Mouse (Mus musculus): ENCODE measurements at regions not wholly inside any gene's neighbourhood (a gene's known extent, or its start where the extent isn't known, plus 50 kb on each side); places are given as distances from the start of the nearest gene placed in this dataset.
A peak's percentile ranks its signal among the peaks of the same experiment; 100 is the strongest.

GRCm38 (mm10) chr15:10864004-10864775 is 87.9 kb upstream of the C1qtnf3 start:
- H3K36me3 ChIP-seq (ENCODE audit: control insufficient read depth, insufficient read depth, low read length) = no peaks in the 10 kb centered on the region
- no peaks in the 10 kb centered on the region for H3K9me3 ChIP-seq (ENCODE audit: control insufficient read depth, low read length)
- no peaks in the 10 kb centered on the region; the same call in 1 of the 2 replicates for H3K4me1 ChIP-seq (replicated peaks; ENCODE audit: control insufficient read depth, insufficient read depth, low read length)
- no peak overlapping the region for H3K4me3 ChIP-seq (ENCODE audit: low read depth, low read length)
- ATAC-seq (replicated peaks; ENCODE audit: low FRiP score) (no peak), DNase-seq (ENCODE audit: low spot score) (no peak)
- no peak overlapping the region for H3K4me2 ChIP-seq
- no peak overlapping the region for H3K27ac ChIP-seq (ENCODE audit: low read depth, low read length)
- WGBS = 77% methylated on average over 7 of the region's 7 CpGs
- H3K27me3 ChIP-seq (replicated peaks; ENCODE audit: control insufficient read depth, insufficient read depth, low read length) = no peaks in the 10 kb centered on the region
- no peak overlapping the region for H3K9ac ChIP-seq (ENCODE audit: low read depth, low read length)

DNA sequence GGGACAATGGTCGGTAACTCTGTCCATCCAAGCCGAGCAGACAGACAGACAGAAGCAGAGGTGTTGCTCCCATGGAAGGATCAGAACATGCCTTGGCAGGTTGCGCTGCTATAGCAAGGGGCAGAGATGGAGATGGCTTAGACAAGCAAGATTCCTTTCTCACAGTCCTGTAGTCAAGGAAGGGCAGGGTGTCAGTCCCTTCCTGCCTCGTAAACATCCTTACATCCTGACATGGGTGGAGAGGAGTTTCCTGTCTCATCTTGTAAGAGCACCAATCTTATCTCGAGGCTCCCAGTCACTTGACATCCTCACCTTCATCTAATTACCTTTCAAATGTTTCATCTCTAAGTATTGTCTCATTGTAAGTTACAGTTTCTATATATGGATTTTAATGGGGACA is 87.0 kb upstream of the C1qtnf3 start:
- no peak overlapping the region for H3K27ac ChIP-seq (ENCODE audit: low read depth, low read length)
- no peaks in the 10 kb centered on the region for H3K9me3 ChIP-seq (ENCODE audit: control insufficient read depth, low read length)
- DNase-seq (ENCODE audit: low spot score) = no peak
- H3K36me3 ChIP-seq (ENCODE audit: control insufficient read depth, insufficient read depth, low read length) = no peaks in the 10 kb centered on the region
- no peaks in the 10 kb centered on the region; the same call in 1 of the 2 replicates for H3K4me1 ChIP-seq (replicated peaks; ENCODE audit: control insufficient read depth, insufficient read depth, low read length)
- H3K27me3 ChIP-seq (replicated peaks; ENCODE audit: control insufficient read depth, insufficient read depth, low read length) = no peaks in the 10 kb centered on the region
- no peak overlapping the region for H3K4me3 ChIP-seq (ENCODE audit: low read depth, low read length)
- H3K4me2 ChIP-seq = no peak overlapping the region
- ATAC-seq (replicated peaks; ENCODE audit: low FRiP score) = no peak
- no peak overlapping the region for H3K9ac ChIP-seq (ENCODE audit: low read depth, low read length)
- WGBS = 63% methylated on average over 5 of the region's 5 CpGs

- Histone ChIP-seq H3K36me3 (ENCODE audit: control insufficient read depth, insufficient read depth, low read length) (no peaks in the 10 kb centered on the region), H3K27ac (ENCODE audit: low read depth, low read length) (no peak overlapping the region), H3K4me2 (no peak overlapping the region), H3K9ac (ENCODE audit: low read depth, low read length) (no peak overlapping the region), H3K27me3 (replicated peaks; ENCODE audit: control insufficient read depth, insufficient read depth, low read length) (no peaks in the 10 kb centered on the region), H3K9me3 (ENCODE audit: control insufficient read depth, low read length) (no peaks in the 10 kb centered on the region), H3K4me1 (replicated peaks; ENCODE audit: control insufficient read depth, insufficient read depth, low read length) (no peaks in the 10 kb centered on the region; the same call in 1 of the 2 replicates), H3K4me3 (ENCODE audit: low read depth, low read length) (no peak overlapping the region)
- no peak for DNase-seq (ENCODE audit: low spot score)
- ATAC-seq (replicated peaks; ENCODE audit: low FRiP score) = no peak
- 81% methylated on average over 5 of the region's 5 CpGs for WGBS
Observed at GRCm38 (mm10) chr15:10866794-10867193, 85.3 kb upstream of the C1qtnf3 start.

- Histone ChIP-seq H3K9ac (ENCODE audit: low read depth, low read length) (no peak overlapping the region), H3K9me3 (ENCODE audit: control insufficient read depth, low read length) (no peaks in the 10 kb centered on the region), H3K27me3 (replicated peaks; ENCODE audit: control insufficient read depth, insufficient read depth, low read length) (no peaks in the 10 kb centered on the region), H3K27ac (ENCODE audit: low read depth, low read length) (no peak overlapping the region), H3K4me3 (ENCODE audit: low read depth, low read length) (no peak overlapping the region), H3K36me3 (ENCODE audit: control insufficient read depth, insufficient read depth, low read length) (no peaks in the 10 kb centered on the region), H3K4me2 (no peak overlapping the region), H3K4me1 (replicated peaks; ENCODE audit: control insufficient read depth, insufficient read depth, low read length) (no peaks in the 10 kb centered on the region; the same call in 1 of the 2 replicates)
- ATAC-seq (replicated peaks; ENCODE audit: low FRiP score) (no peak), DNase-seq (ENCODE audit: low spot score) (no peak)
- 84% methylated on average over 7 of the region's 7 CpGs for WGBS
Observed at GRCm38 (mm10) chr15:10868115-10868514, 84.0 kb upstream of the C1qtnf3 start.

DNA sequence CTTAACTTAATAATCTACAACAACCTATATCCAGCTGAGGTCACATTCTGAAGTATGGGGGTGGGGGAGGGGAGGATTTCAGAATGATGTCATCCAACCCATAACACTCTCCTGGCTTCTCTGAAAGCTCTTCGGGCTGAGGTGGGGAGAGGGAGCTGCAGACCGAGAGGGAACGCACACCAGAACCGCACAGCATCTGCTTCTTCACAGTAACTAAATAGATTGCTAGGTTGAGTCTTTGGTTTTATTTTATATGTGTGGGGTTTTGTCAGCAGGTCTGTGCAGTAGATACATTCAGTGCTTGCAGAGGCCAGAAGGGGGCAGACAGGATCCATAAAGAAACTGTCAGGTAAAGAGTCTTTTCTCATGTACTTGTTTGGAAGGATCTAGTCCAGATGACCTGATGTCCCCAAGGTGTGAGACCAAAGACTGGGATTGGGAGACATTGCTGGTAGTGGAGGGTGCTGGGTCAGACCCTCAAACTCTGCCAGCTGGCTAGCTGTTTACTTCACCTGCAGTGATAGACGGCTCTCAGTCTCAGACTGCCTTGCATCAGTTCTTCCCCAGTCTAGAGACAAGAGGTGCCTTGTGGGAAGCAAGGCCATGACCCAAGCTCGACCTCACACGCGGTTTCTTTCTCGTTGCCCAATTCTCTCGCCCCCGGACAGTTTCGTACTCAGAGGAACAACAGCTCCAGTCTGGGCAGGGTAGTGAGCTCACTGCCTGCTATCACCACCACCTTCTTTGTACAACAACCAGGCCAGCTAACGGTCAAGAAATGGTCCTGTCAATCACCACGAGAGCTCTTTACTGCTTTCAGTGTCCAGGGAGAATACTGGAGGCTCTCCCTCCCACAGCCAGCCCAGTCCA is 83.2 kb upstream of the C1qtnf3 start:
- no peak overlapping the region for H3K4me3 ChIP-seq (ENCODE audit: low read depth, low read length)
- H3K36me3 ChIP-seq (ENCODE audit: control insufficient read depth, insufficient read depth, low read length) = no peaks in the 10 kb centered on the region
- H3K27ac ChIP-seq (ENCODE audit: low read depth, low read length) = no peak overlapping the region
- DNase-seq (ENCODE audit: low spot score) (no peak), ATAC-seq (replicated peaks; ENCODE audit: low FRiP score) (no peak; the same call in 1 of the 2 replicates)
- no peaks in the 10 kb centered on the region for H3K27me3 ChIP-seq (replicated peaks; ENCODE audit: control insufficient read depth, insufficient read depth, low read length)
- H3K4me1 ChIP-seq (replicated peaks; ENCODE audit: control insufficient read depth, insufficient read depth, low read length) = no peaks in the 10 kb centered on the region; the same call in 1 of the 2 replicates
- WGBS = 61% methylated on average over 14 of the region's 14 CpGs
- no peaks in the 10 kb centered on the region for H3K9me3 ChIP-seq (ENCODE audit: control insufficient read depth, low read length)
- H3K4me2 ChIP-seq = no peak overlapping the region
- H3K9ac ChIP-seq (ENCODE audit: low read depth, low read length) = no peak overlapping the region

- no peak overlapping the region for H3K27ac ChIP-seq (ENCODE audit: low read depth, low read length)
- H3K9me3 ChIP-seq (ENCODE audit: control insufficient read depth, low read length) = no peaks in the 10 kb centered on the region
- H3K27me3 ChIP-seq (replicated peaks; ENCODE audit: control insufficient read depth, insufficient read depth, low read length) = no peaks in the 10 kb centered on the region
- no peak overlapping the region for H3K9ac ChIP-seq (ENCODE audit: low read depth, low read length)
- no peaks in the 10 kb centered on the region for H3K36me3 ChIP-seq (ENCODE audit: control insufficient read depth, insufficient read depth, low read length)
- ATAC-seq (replicated peaks; ENCODE audit: low FRiP score) = no peak
- H3K4me3 ChIP-seq (ENCODE audit: low read depth, low read length) = no peak overlapping the region
- WGBS = 46% methylated on average over 13 of the region's 13 CpGs
- H3K4me1 ChIP-seq (replicated peaks; ENCODE audit: control insufficient read depth, insufficient read depth, low read length) = no peaks in the 10 kb centered on the region; the same call in 1 of the 2 replicates
- DNase-seq (ENCODE audit: low spot score) = no peak
- no peak overlapping the region for H3K4me2 ChIP-seq
Observed at GRCm38 (mm10) chr15:10869879-10870278, 82.3 kb upstream of the C1qtnf3 start.

DNA sequence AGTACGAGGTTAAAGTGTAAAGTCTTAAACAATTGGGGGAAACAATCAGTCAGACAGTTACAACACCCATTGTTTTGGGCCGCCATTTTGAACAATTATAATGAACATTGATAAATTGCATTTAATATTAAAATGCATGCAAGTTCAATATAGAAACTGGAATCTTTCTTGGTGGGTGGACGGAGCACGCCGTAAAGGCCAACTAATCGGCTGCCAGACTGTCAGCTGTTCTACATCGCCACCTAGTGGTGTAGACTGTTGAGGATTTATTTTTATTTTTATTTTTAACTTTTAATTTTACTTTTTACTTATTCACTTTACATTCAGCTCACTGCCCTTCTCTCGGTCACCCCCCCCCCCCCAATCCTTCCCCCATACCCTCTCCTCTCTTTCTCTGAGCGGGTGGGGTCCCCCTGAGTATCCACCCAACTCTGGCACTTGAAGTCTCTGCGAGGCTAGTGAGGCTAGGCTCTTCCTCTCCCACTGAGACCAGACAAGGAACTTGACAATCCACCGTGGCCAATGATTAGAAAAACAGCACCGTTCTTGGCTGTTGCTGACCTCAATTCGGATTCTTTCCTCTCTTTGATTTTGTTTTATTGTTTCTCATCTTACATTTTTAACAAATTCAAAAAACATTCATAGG is 79.7 kb upstream of the C1qtnf3 start:
- 18% methylated on average over 12 of the region's 13 CpGs for WGBS
- Histone ChIP-seq H3K9ac (ENCODE audit: low read depth, low read length) (no peak overlapping the region), H3K27me3 (replicated peaks; ENCODE audit: control insufficient read depth, insufficient read depth, low read length) (no peaks in the 10 kb centered on the region), H3K9me3 (ENCODE audit: control insufficient read depth, low read length) (no peaks in the 10 kb centered on the region), H3K36me3 (ENCODE audit: control insufficient read depth, insufficient read depth, low read length) (no peaks in the 10 kb centered on the region), H3K4me3 (ENCODE audit: low read depth, low read length) (no peak overlapping the region), H3K4me2 (peak overlapping the region; percentile 18; the same call in 1 of the 2 replicates), H3K4me1 (replicated peaks; ENCODE audit: control insufficient read depth, insufficient read depth, low read length) (no peaks in the 10 kb centered on the region; the same call in 1 of the 2 replicates), H3K27ac (ENCODE audit: low read depth, low read length) (no peak overlapping the region)
- DNase-seq (ENCODE audit: low spot score) (no peak), ATAC-seq (replicated peaks; ENCODE audit: low FRiP score) (no peak)

- H3K36me3 ChIP-seq (ENCODE audit: control insufficient read depth, insufficient read depth, low read length) = no peaks in the 10 kb centered on the region
- 61% methylated on average over 5 of the region's 5 CpGs for WGBS
- no peaks in the 10 kb centered on the region for H3K27me3 ChIP-seq (replicated peaks; ENCODE audit: control insufficient read depth, insufficient read depth, low read length)
- no peak for ATAC-seq (replicated peaks; ENCODE audit: low FRiP score)
- no peaks in the 10 kb centered on the region for H3K9me3 ChIP-seq (ENCODE audit: control insufficient read depth, low read length)
- H3K4me1 ChIP-seq (replicated peaks; ENCODE audit: control insufficient read depth, insufficient read depth, low read length) = no peaks in the 10 kb centered on the region
- no peak overlapping the region for H3K4me3 ChIP-seq (ENCODE audit: low read depth, low read length)
- H3K27ac ChIP-seq (ENCODE audit: low read depth, low read length) = no peak overlapping the region
- H3K9ac ChIP-seq (ENCODE audit: low read depth, low read length) = no peak overlapping the region
- no peak overlapping the region for H3K4me2 ChIP-seq
- no peak for DNase-seq (ENCODE audit: low spot score)
Observed at GRCm38 (mm10) chr15:10876328-10876727, 75.8 kb upstream of the C1qtnf3 start.

All from liver, embryonic 11.5 days (tissue).